Mouse (Mus musculus): Measurements from ENCODE around the gene Mpg.
A peak's percentile ranks its signal among the peaks of the same experiment; 100 is the strongest.
"Not testable (repeated sequence)": the region's sequence is repeated elsewhere in the genome, so short reads cannot be mapped to it uniquely, and the experiment has no call there.

Mpg gene

GRCm38 (mm10) chr11:32226124-32226871, at the start of gene Mpg:
Gene Mpg, plus strand, starts transcription at chr11:32226505.
- peak; percentile 93 for DNase-seq

- DNase-seq = no peak
These were observed 47.8 kb upstream of the Mpg start for GRCm38 (mm10) chr11:32178506-32178905.

GRCm38 (mm10) chr11:32181246-32181645, 45.1 kb upstream of the Mpg start:
- no peak for DNase-seq

GRCm38 (mm10) chr11:32181973-32182868, 44.1 kb upstream of the Mpg start:
- DNase-seq = peak; percentile 88

- DNase-seq = no peak
These were observed 41.8 kb upstream of the Mpg start for GRCm38 (mm10) chr11:32184469-32184868.

- DNase-seq = no peak
These were observed 40.3 kb upstream of the Mpg start for GRCm38 (mm10) chr11:32186031-32186430.

- no peak for DNase-seq
These were observed 39.0 kb upstream of the Mpg start for GRCm38 (mm10) chr11:32187256-32187655.

- no peak for DNase-seq
These were observed 37.4 kb upstream of the Mpg start for GRCm38 (mm10) chr11:32188881-32189280.

GRCm38 (mm10) chr11:32189434-32189833, 36.9 kb upstream of the Mpg start:
- no peak for DNase-seq

GRCm38 (mm10) chr11:32190119-32190518, 36.2 kb upstream of the Mpg start:
- peak; percentile 64 for DNase-seq

GRCm38 (mm10) chr11:32190603-32191110, 35.6 kb upstream of the Mpg start:
- DNase-seq = no peak

GRCm38 (mm10) chr11:32193156-32193555, 33.1 kb upstream of the Mpg start:
- DNase-seq = no peak

- DNase-seq = no peak
These were observed 32.2 kb upstream of the Mpg start for GRCm38 (mm10) chr11:32194086-32194485.

- DNase-seq = no peak
These were observed 31.7 kb upstream of the Mpg start for GRCm38 (mm10) chr11:32194626-32195025.

- no peak for DNase-seq
These were observed 30.3 kb upstream of the Mpg start for GRCm38 (mm10) chr11:32195867-32196540.

- no peak for DNase-seq
These were observed 29.6 kb upstream of the Mpg start for GRCm38 (mm10) chr11:32196727-32197126.

- no peak for DNase-seq
These were observed 28.5 kb upstream of the Mpg start for GRCm38 (mm10) chr11:32197766-32198165.

GRCm38 (mm10) chr11:32198256-32198955, 27.9 kb upstream of the Mpg start:
- DNase-seq = no peak

- DNase-seq = no peak
These were observed 27.1 kb upstream of the Mpg start for GRCm38 (mm10) chr11:32199230-32199629.

GRCm38 (mm10) chr11:32200075-32200601, 26.2 kb upstream of the Mpg start, which contains the start of gene Il9r:
Gene Il9r, minus strand, starts transcription at chr11:32200279.
- no peak for DNase-seq

- DNase-seq = not testable (repeated sequence)
These were observed 25.3 kb upstream of the Mpg start for GRCm38 (mm10) chr11:32200992-32201391.

Data from kidney, postnatal 14 days (tissue).